Mouse (Mus musculus) monocyte, adult 5-6 weeks (primary cell): ENCODE data around the gene Bag5. TPM values are rescaled to one million over a fixed set of nuclear protein-coding genes. Genes with fewer than 3 reads are reported as not detected.
"Not testable (repeated sequence)": the region's sequence is repeated elsewhere in the genome, so short reads cannot be mapped to it uniquely, and the experiment has no call there.

ENCODE experiments used
- ATAC-seq: fragments of 153-309, 156-312 bp; replicated peaks from 2 replicates; pipeline ENCODE4 v1.8.0; 2017; ENCODE audit warnings: mild to moderate bottlenecking; ENCODE audit not compliant: low TSS enrichment, insufficient number of reproducible peaks, severe bottlenecking, poor library complexity, low FRiP score
- total RNA-seq: library from RNA; stranded (forward); fragments of 200-1000, 200-491, 200-594 nt; gene quantifications from 3 replicates; pipeline ENCODE4 v1.2.3, GENCODE M21; 2017

Gene Bag5
- total RNA-seq, 1 experiment from 2014 or later = 41.6 TPM

GRCm38 (mm10) chr12:111741338-111741737 is 28.3 kb upstream of the Bag5 start:
- no peak for ATAC-seq

- peak; percentile 74 for ATAC-seq
Observed at GRCm38 (mm10) chr12:111738754-111739153, 25.7 kb upstream of the Bag5 start.

GRCm38 (mm10) chr12:111737370-111737769 is 24.3 kb upstream of the Bag5 start:
- no peak for ATAC-seq

- ATAC-seq = not testable (repeated sequence)
Observed at GRCm38 (mm10) chr12:111736676-111737075, 23.6 kb upstream of the Bag5 start.

- no peak for ATAC-seq
Observed at GRCm38 (mm10) chr12:111734912-111735311, 21.9 kb upstream of the Bag5 start.

- ATAC-seq = no peak
Observed at GRCm38 (mm10) chr12:111732921-111733320, 19.9 kb upstream of the Bag5 start.

- peak; percentile 95 for ATAC-seq
Observed at GRCm38 (mm10) chr12:111731822-111732807, 19.1 kb upstream of the Bag5 start.

- no peak for ATAC-seq
Observed at GRCm38 (mm10) chr12:111727956-111728355, 14.9 kb upstream of the Bag5 start.

GRCm38 (mm10) chr12:111726122-111726463 is 13.0 kb upstream of the Bag5 start:
- ATAC-seq = peak; percentile 81

- no peak for ATAC-seq
Observed at GRCm38 (mm10) chr12:111725338-111726121, 12.5 kb upstream of the Bag5 start.

- ATAC-seq = no peak
Observed at GRCm38 (mm10) chr12:111724638-111725337, 11.7 kb upstream of the Bag5 start.

- ATAC-seq = no peak
Observed at GRCm38 (mm10) chr12:111722654-111723053, 9.6 kb upstream of the Bag5 start.

- no peak for ATAC-seq
Observed at GRCm38 (mm10) chr12:111720222-111720621, 7.2 kb upstream of the Bag5 start.

- no peak for ATAC-seq
Observed at GRCm38 (mm10) chr12:111718656-111719055, 5.6 kb upstream of the Bag5 start.

GRCm38 (mm10) chr12:111716505-111716904 is 3.4 kb upstream of the Bag5 start:
- no peak for ATAC-seq

- not testable (repeated sequence) for ATAC-seq
Observed at GRCm38 (mm10) chr12:111713880-111714279, 823 bp upstream of the Bag5 start.

GRCm38 (mm10) chr12:111712476-111712875 is 581 bp downstream of the Bag5 start:
- no peak for ATAC-seq

- ATAC-seq = no peak
Observed at GRCm38 (mm10) chr12:111710091-111710490, 3.0 kb downstream of the Bag5 start.

- no peak for ATAC-seq
Observed at GRCm38 (mm10) chr12:111708181-111708580, 4.9 kb downstream of the Bag5 start.
